Mouse (Mus musculus) bone marrow, adult 2 months (tissue): Measurements from ENCODE around the gene Apc2. TPM values are rescaled to one million over a fixed set of nuclear protein-coding genes. Genes with fewer than 3 reads are reported as not detected.
A peak's percentile ranks its signal among the peaks of the same experiment; 100 is the strongest.

Source experiments
- H3K27ac ChIP-seq: fragments of 200-500 bp; 2 replicates; pipeline ENCODE4 v1.5.1; 2012; ENCODE audit warnings: low read depth, mild to moderate bottlenecking, control low read depth, inconsistent platforms, low read length; ENCODE audit not compliant: control insufficient read depth, poor library complexity, insufficient read depth
- H3K4me1 ChIP-seq: fragments of 200-500 bp; 2 replicates; pipeline ENCODE4 v1.6.1; 2011; ENCODE audit warnings: low read length; ENCODE audit not compliant: control insufficient read depth, insufficient read depth
- H3K4me3 ChIP-seq: fragments of 200-500 bp; replicated peaks from 2 replicates; pipeline ENCODE3; 2011; ENCODE audit warnings: mild to moderate bottlenecking, low read depth, low read length, control low read depth; ENCODE audit not compliant: control insufficient read depth
- CTCF ChIP-seq: fragments of 200-500 bp; IDR thresholded peaks from 2 replicates; pipeline ENCODE4 v1.5.1; 2011; ENCODE audit warnings: low read length, control low read depth; ENCODE audit not compliant: control insufficient read depth, insufficient read depth
- POLR2A ChIP-seq: fragments of 200-500 bp; IDR thresholded peaks from 2 replicates; pipeline ENCODE4 v1.6.1; 2011; ENCODE audit warnings: low read depth, mild to moderate bottlenecking, control low read depth, low read length, borderline replicate concordance; ENCODE audit not compliant: control insufficient read depth
- WGBS: fragments of 180-500 bp; shearing (Covaris S2); methylation state at CpG from one replicate; pipeline ENCODE4 v1.1.7; 2018; 5-methylcytosine and 5-hydroxymethylcytosine counted together
- polyA plus RNA-seq: library from polyadenylated mRNA; stranded (reverse); fragments of >200 nt; gene quantifications from 2 replicates; pipeline ENCODE4 v1.2.4, GENCODE M21; 2011; ENCODE audit warnings: low replicate concordance; ENCODE audit not compliant: missing spikeins, insufficient read depth, insufficient read length

The Apc2 gene
- polyA plus RNA-seq, 1 experiment, result 0.17 TPM

- Histone ChIP-seq H3K27ac (no peak overlapping the region), H3K4me1 (peaks cover 1% of the 10 kb centered on the region; the same call in 1 of the 2 replicates), H3K4me3 (no peak overlapping the region)
- WGBS, result 1% methylated on average over 7 of the region's 7 CpGs
- TF ChIP-seq POLR2A (no peak), CTCF (peak; percentile 96)
These were observed 54.5 kb downstream of the Apc2 start for GRCm38 (mm10) chr10:80350292-80350691.

GRCm38 (mm10) chr10:80351896-80352295, 56.1 kb downstream of the Apc2 start:
- 38% methylated on average over 11 of the region's 11 CpGs for WGBS
- Histone ChIP-seq H3K4me1 (peaks cover 1% of the 10 kb centered on the region; the same call in 1 of the 2 replicates), H3K4me3 (no peak overlapping the region), H3K27ac (no peak overlapping the region)
- TF ChIP-seq POLR2A (no peak), CTCF (no peak)

- 31% methylated on average over 8 of the region's 8 CpGs for WGBS
- Histone ChIP-seq H3K4me1 (peaks cover 1% of the 10 kb centered on the region; the same call in 1 of the 2 replicates), H3K4me3 (no peak overlapping the region), H3K27ac (no peak overlapping the region)
- TF ChIP-seq POLR2A (no peak), CTCF (no peak)
These were observed 57.0 kb downstream of the Apc2 start for GRCm38 (mm10) chr10:80352727-80353126.

- Histone ChIP-seq H3K27ac (no peak overlapping the region; the same call in 1 of the 2 replicates), H3K4me3 (no peak overlapping the region), H3K4me1 (no peaks in the 10 kb centered on the region)
- 35% methylated on average over 9 of the region's 9 CpGs for WGBS
- TF ChIP-seq CTCF, result no peak
- TF ChIP-seq POLR2A, result no peak
These were observed 59.7 kb downstream of the Apc2 start for GRCm38 (mm10) chr10:80355431-80355830.

- WGBS, result 2% methylated on average over 53 of the region's 53 CpGs
- no peaks in the 10 kb centered on the region for H3K4me1 ChIP-seq
- TF ChIP-seq POLR2A (no peak), CTCF (no peak)
- H3K4me3 ChIP-seq, result no peak within 1 kb of the TSS
- no peak within 1 kb of the TSS; the same call in 1 of the 2 replicates for H3K27ac ChIP-seq
These were observed 60.4 kb downstream of the Apc2 start, which contains the start of gene Plk5 for GRCm38 (mm10) chr10:80356001-80356682. Plk5 (plus strand) TSS chr10:80356459.

GRCm38 (mm10) chr10:80356737-80357136, 61.0 kb downstream of the Apc2 start:
- TF ChIP-seq CTCF, result no peak
- TF ChIP-seq POLR2A, result no peak
- H3K27ac ChIP-seq, result no peak overlapping the region
- H3K4me3 ChIP-seq, result no peak overlapping the region
- WGBS, result 6% methylated on average over 34 of the region's 34 CpGs
- H3K4me1 ChIP-seq, result no peaks in the 10 kb centered on the region

- Histone ChIP-seq H3K4me1 (no peaks in the 10 kb centered on the region), H3K4me3 (no peak overlapping the region), H3K27ac (no peak overlapping the region)
- 27% methylated on average over 7 of the region's 7 CpGs for WGBS
- TF ChIP-seq CTCF, result no peak
- no peak for TF ChIP-seq POLR2A
These were observed 61.6 kb downstream of the Apc2 start for GRCm38 (mm10) chr10:80357336-80357735.

- WGBS, result 6% methylated on average over 31 of the region's 31 CpGs
- no peak overlapping the region for H3K27ac ChIP-seq
- TF ChIP-seq POLR2A (no peak), CTCF (no peak)
- H3K4me3 ChIP-seq, result no peak overlapping the region
- no peaks in the 10 kb centered on the region for H3K4me1 ChIP-seq
These were observed 62.3 kb downstream of the Apc2 start for GRCm38 (mm10) chr10:80357994-80358639.
